Mouse (Mus musculus): ENCODE data around the gene Arnt. TPM values are rescaled to one million over a fixed set of nuclear protein-coding genes. Genes with fewer than 3 reads are reported as not detected.
A peak's percentile ranks its signal among the peaks of the same experiment; 100 is the strongest.
"Not testable (repeated sequence)": the region's sequence is repeated elsewhere in the genome, so short reads cannot be mapped to it uniquely, and the experiment has no call there.

Arnt gene
- 28.6 and 28.7 TPM in 2 replicates for polyA plus RNA-seq (2015; fragmentation: Nextera tagmentation; extraction: Ambion mirVana)

DNA sequence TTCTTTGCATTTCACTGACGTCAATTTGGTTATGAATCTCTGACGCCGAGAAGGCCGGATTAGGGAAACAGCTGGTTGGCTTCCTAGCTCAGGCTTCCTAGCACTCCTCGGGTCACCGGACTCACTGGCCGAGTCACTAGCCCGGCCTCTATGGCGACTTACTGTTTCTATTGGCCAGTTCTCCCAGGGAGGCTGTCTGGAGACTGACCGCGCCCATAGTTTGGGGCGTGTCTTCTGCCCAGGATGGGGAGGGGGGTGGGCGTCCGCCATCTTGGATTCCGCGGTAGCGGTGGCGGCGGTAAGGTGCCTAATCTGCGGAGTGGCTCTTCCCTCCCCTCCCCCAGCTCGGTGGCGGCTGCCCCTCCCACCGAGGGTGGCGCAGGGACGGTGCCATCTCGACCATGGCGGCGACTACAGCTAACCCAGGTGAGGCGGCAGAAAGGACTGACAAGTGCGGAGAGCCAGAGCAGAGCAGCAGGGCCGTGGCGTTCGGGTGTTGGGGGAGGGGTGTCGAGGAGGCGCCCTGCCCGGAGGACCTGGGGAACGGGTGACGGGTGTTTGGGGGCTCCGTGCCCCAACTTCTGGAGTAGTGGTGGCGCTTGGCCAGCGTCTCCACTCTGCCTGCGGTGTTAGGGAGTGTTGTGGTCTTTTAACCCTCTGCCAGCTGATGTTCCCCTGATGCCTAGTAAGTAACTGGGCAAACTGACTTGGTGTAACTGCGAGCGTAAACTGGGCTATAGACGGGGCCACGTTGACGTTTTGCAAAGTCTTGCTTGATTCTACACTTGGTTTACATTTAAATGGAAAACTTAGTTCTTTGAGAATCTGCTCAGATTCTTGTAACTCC lies at the start of gene Arnt:
TSS of gene Arnt (plus strand) at position 253 of the 847 bp plus-strand sequence.
- peak within 1 kb of the TSS; percentile 93 for H3K9ac ChIP-seq
- H3K4me3 ChIP-seq, result peak within 1 kb of the TSS; percentile 88
- peak within 1 kb of the TSS; percentile 84 for H3K4me2 ChIP-seq
- H3K4me1 ChIP-seq, result peaks cover 26% of the 10 kb centered on the region
- H3K27me3 ChIP-seq (replicated peaks), result no peaks in the 10 kb centered on the region
- ATAC-seq (ENCODE audit: extremely low read depth, insufficient number of reproducible peaks, low FRiP score, low TSS enrichment), result peak; percentile 99
- under 1% methylated on average over 47 of the region's 47 CpGs for WGBS
- H3K9me3 ChIP-seq, result no peaks in the 10 kb centered on the region
- peak within 1 kb of the TSS; percentile 90 for H3K27ac ChIP-seq (replicated peaks)
- H3K36me3 ChIP-seq, result peaks cover 27% of the 10 kb centered on the region

GRCm38 (mm10) chr3:95385401-95386075 lies 48.6 kb upstream of the Arnt start:
- WGBS, result 78% methylated on average over 5 of the region's 5 CpGs
- Histone ChIP-seq H3K36me3 (no peaks in the 10 kb centered on the region), H3K4me1 (no peaks in the 10 kb centered on the region), H3K9ac (no peak overlapping the region), H3K9me3 (no peaks in the 10 kb centered on the region), H3K4me2 (no peak overlapping the region), H3K27me3 (replicated peaks) (no peaks in the 10 kb centered on the region), H3K27ac (replicated peaks) (no peak overlapping the region), H3K4me3 (no peak overlapping the region)
- ATAC-seq (ENCODE audit: extremely low read depth, insufficient number of reproducible peaks, low FRiP score, low TSS enrichment), result no peak

DNA sequence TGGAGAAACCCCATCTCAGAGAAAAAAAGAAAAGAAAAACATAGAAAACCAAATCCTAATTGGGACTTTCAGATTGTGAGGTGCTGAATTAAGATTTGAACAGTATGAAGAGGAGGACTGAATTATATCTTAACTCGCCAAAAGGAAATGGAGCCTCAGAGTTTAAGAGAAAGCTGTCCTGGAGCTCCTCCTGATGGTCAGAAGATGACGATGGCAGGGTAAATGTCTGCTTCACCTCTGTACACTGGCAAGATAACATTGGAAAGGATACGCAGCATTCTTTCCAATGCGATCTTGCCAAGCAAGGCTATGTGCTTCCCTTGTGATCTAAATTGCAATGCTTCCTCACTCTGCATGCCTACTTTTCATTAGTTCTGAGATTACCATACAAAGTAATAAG lies 39.8 kb upstream of the Arnt start:
- 67% methylated on average over 4 of the region's 4 CpGs for WGBS
- H3K4me3 ChIP-seq, result no peak overlapping the region
- H3K27me3 ChIP-seq (replicated peaks), result no peaks in the 10 kb centered on the region
- H3K9ac ChIP-seq, result no peak overlapping the region
- no peaks in the 10 kb centered on the region for H3K4me1 ChIP-seq
- H3K36me3 ChIP-seq, result no peaks in the 10 kb centered on the region
- H3K27ac ChIP-seq (replicated peaks), result no peak overlapping the region
- no peak for ATAC-seq (ENCODE audit: extremely low read depth, insufficient number of reproducible peaks, low FRiP score, low TSS enrichment)
- H3K4me2 ChIP-seq, result no peak overlapping the region
- H3K9me3 ChIP-seq, result peaks cover 5% of the 10 kb centered on the region; the same call in 1 of the 2 replicates

DNA sequence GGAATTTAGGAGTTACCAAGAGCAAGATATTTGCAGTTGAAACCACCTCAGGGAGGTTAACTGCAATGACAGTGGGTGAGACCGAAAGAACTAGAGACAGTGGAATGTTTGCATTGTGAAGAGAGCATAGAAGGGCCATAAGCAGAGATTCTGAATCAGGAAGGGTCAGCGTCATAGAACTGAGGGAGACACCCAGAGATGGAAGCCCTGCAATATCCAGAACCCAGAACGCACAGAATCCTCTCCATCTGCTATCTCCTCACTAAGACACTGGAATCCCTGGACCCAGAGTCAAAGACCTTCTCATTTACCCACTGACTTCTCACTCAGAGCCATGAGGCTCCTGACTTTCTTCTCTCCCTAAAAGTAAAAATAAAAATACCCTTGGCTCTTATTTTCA lies 31.4 kb upstream of the Arnt start, which contains the start of gene 4930558C23Rik:
TSS of gene 4930558C23Rik (minus strand) at position 101 of the 400 bp plus-strand sequence.
- WGBS, result 85% methylated on average over 3 of the region's 3 CpGs
- Histone ChIP-seq H3K27me3 (replicated peaks) (no peaks in the 10 kb centered on the region), H3K27ac (replicated peaks) (no peak within 1 kb of the TSS), H3K9ac (no peak within 1 kb of the TSS), H3K36me3 (no peaks in the 10 kb centered on the region), H3K4me3 (no peak within 1 kb of the TSS), H3K9me3 (no peaks in the 10 kb centered on the region), H3K4me2 (no peak within 1 kb of the TSS), H3K4me1 (no peaks in the 10 kb centered on the region)
- ATAC-seq (ENCODE audit: extremely low read depth, insufficient number of reproducible peaks, low FRiP score, low TSS enrichment), result no peak

- no peaks in the 10 kb centered on the region for H3K36me3 ChIP-seq
- 56% methylated on average over 1 of the region's 1 CpGs for WGBS
- no peak overlapping the region for H3K9ac ChIP-seq
- H3K9me3 ChIP-seq, result no peaks in the 10 kb centered on the region
- H3K4me2 ChIP-seq, result no peak overlapping the region
- H3K27me3 ChIP-seq (replicated peaks), result no peaks in the 10 kb centered on the region
- ATAC-seq (ENCODE audit: extremely low read depth, insufficient number of reproducible peaks, low FRiP score, low TSS enrichment), result no peak
- H3K4me1 ChIP-seq, result no peaks in the 10 kb centered on the region
- no peak overlapping the region for H3K4me3 ChIP-seq
- H3K27ac ChIP-seq (replicated peaks), result no peak overlapping the region
These were observed 26.5 kb upstream of the Arnt start for GRCm38 (mm10) chr3:95407728-95408127.

- 95% methylated on average over 2 of the region's 2 CpGs for WGBS
- Histone ChIP-seq H3K27me3 (replicated peaks) (no peaks in the 10 kb centered on the region), H3K36me3 (no peaks in the 10 kb centered on the region), H3K4me3 (no peak overlapping the region), H3K9ac (no peak overlapping the region), H3K27ac (replicated peaks) (no peak overlapping the region), H3K4me1 (no peaks in the 10 kb centered on the region), H3K9me3 (0 out of 2 replicates have a peak, but pooled peaks cover 5% of the 10 kb centered on the region), H3K4me2 (no peak overlapping the region)
- no peak for ATAC-seq (ENCODE audit: extremely low read depth, insufficient number of reproducible peaks, low FRiP score, low TSS enrichment)
These were observed 25.3 kb upstream of the Arnt start for GRCm38 (mm10) chr3:95408852-95409251.

DNA sequence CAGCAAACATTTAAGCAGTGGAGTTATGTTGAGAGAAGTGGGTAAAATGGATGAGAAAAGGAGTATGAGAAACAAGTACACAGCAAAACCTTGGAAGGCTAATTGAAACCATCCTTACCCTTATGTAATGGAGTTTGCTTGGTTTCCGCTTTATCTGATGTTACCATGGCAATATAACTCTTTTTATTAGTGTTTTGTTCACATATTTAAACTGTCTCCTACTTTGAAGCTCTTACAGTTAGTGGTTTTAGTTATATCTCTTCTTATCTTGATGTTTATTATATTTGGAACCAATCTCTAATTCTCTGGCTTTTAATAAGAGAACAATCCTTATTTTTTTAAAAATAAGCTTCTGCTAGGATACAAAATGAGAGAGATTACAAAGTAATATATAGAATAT lies 21.9 kb upstream of the Arnt start:
- Histone ChIP-seq H3K9me3 (peaks cover 11% of the 10 kb centered on the region; the same call in 1 of the 2 replicates), H3K27me3 (replicated peaks) (no peaks in the 10 kb centered on the region), H3K4me1 (no peaks in the 10 kb centered on the region), H3K4me2 (no peak overlapping the region), H3K27ac (replicated peaks) (no peak overlapping the region), H3K36me3 (no peaks in the 10 kb centered on the region), H3K9ac (no peak overlapping the region), H3K4me3 (no peak overlapping the region)
- 59% methylated on average over 1 of the region's 1 CpGs for WGBS
- ATAC-seq (ENCODE audit: extremely low read depth, insufficient number of reproducible peaks, low FRiP score, low TSS enrichment), result no peak

DNA sequence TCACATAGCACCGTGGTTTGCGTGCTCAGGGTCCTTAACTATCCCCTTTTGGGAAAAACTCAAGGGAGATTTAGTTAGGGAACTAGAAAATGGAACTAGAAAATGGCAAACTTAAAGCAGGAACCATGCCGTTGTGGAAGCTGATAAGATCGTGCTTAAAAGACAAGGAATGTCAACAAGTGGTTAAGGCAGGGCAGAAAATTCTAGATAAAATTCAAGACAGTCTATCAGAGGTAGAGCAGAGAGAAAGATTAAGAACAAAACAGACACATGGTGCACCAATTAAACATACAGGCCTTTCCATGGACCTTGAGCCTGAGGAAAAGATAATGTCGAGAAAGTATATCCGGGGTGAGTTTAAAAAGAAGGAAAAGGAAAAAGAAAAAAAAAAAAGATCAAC lies 16.3 kb upstream of the Arnt start:
- no peak overlapping the region for H3K9ac ChIP-seq
- no peak overlapping the region for H3K4me2 ChIP-seq
- no peak overlapping the region for H3K27ac ChIP-seq (replicated peaks)
- no peak overlapping the region for H3K4me3 ChIP-seq
- ATAC-seq (ENCODE audit: extremely low read depth, insufficient number of reproducible peaks, low FRiP score, low TSS enrichment), result no peak
- H3K36me3 ChIP-seq, result no peaks in the 10 kb centered on the region
- WGBS, result 79% methylated on average over 6 of the region's 6 CpGs
- H3K27me3 ChIP-seq (replicated peaks), result no peaks in the 10 kb centered on the region
- H3K9me3 ChIP-seq, result peaks cover 54% of the 10 kb centered on the region
- H3K4me1 ChIP-seq, result no peaks in the 10 kb centered on the region

DNA sequence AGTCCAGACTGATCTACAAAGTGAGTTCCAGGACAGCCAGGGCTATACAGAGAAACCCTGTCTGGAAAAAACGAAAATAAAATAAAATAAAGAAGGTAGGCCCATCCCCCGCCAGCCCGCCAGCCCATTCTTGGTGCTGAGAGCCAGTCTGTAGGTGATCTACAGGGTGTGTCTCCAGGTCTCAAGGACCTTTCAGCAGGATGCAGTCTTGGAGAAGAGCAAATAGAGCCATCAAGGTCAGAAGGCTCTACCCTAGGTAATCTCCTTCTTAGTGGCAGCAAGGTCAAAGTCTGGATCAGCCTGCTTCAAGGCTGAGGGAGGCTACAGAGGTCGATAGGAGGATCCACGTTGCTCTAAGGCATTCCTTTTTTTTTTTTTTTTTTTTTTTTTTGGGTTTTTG lies 7.7 kb upstream of the Arnt start:
- not testable (repeated sequence) for H3K9me3 ChIP-seq

GRCm38 (mm10) chr3:95427117-95427890 lies 6.9 kb upstream of the Arnt start:
- Histone ChIP-seq H3K4me3 (peak overlapping the region; percentile 46), H3K4me2 (peak overlapping the region; percentile 68), H3K9ac (peak overlapping the region; percentile 75)
- H3K27me3 ChIP-seq (replicated peaks); H3K36me3 ChIP-seq; H3K4me1 ChIP-seq; H3K27ac ChIP-seq (replicated peaks); ATAC-seq (ENCODE audit: extremely low read depth, insufficient number of reproducible peaks, low FRiP score, low TSS enrichment); H3K9me3 ChIP-seq: not testable (repeated sequence)
- 19% methylated on average over 9 of the region's 33 CpGs for WGBS

More for the DNA sequence above, 7.7 kb upstream of the Arnt start:
- 86% methylated on average over 5 of the region's 5 CpGs for WGBS
- ATAC-seq (ENCODE audit: extremely low read depth, insufficient number of reproducible peaks, low FRiP score, low TSS enrichment); H3K4me3 ChIP-seq; H3K27ac ChIP-seq (replicated peaks); H3K27me3 ChIP-seq (replicated peaks); H3K36me3 ChIP-seq; H3K9ac ChIP-seq; H3K4me1 ChIP-seq; H3K4me2 ChIP-seq: not testable (repeated sequence)

DNA sequence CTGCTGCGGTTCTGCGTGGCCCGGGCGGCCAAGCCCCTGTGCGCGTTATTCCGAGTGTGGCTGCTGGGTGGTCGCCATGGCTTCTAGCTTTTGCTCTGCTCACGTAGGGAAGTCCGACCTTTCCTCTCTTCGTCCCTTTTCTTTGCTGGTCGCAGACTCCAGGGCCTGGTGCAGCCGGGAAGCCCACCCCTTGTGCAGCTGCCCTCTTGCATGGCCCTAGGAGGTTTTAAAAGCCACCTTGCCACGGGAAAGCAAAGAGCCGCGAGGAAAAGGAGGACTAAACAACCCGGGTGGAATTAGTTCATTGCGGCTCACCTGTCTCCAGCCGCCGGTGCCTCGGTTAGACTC lies 6.3 kb upstream of the Arnt start:
- ATAC-seq (ENCODE audit: extremely low read depth, insufficient number of reproducible peaks, low FRiP score, low TSS enrichment); H3K36me3 ChIP-seq; H3K9me3 ChIP-seq; H3K27ac ChIP-seq (replicated peaks); H3K27me3 ChIP-seq (replicated peaks); H3K4me1 ChIP-seq: not testable (repeated sequence)
- Histone ChIP-seq H3K4me3 (peak overlapping the region; percentile 46), H3K4me2 (peak overlapping the region; percentile 68), H3K9ac (peak overlapping the region; percentile 75)
- WGBS, result 14% methylated on average over 16 of the region's 21 CpGs

All from heart, embryonic 13.5 days (tissue).